Mouse (Mus musculus) embryonic stem cell, embryonic (primary cell): ENCODE results near the gene Vdac2.

ENCODE experiments used
- CTCF ChIA-PET, 4 experiments: fragments of 300-600 bp in 2 of 4; fragments of 350-600 bp in 2 of 4; sonication (Branson Sonifier 250); formaldehyde crosslinking; loops; one replicate each; lab custom pipeline; 2022; ENCODE audit warnings: inconsistent platforms in 2 of 4; lab: Charles Lee
- POLR2A ChIA-PET, 4 experiments: fragments of 300-600 bp in 2 of 4; fragments of 350-600 bp in 2 of 4; sonication (Branson Sonifier 250); formaldehyde crosslinking; loops; one replicate each; lab custom pipeline; 2022; ENCODE audit warnings: antibody characterized with exemption in 4 of 4, inconsistent platforms in 1 of 4; lab: Charles Lee

Gene Vdac2

GRCm38 (mm10) chr14:21824938-21825337 is at the start of gene Vdac2:
Vdac2 (plus strand) TSS chr14:21825238.
- ChIA-PET CTCF (no interaction called here), POLR2A (interaction anchor here in 1 of 4 experiments (0.5 to 3.4 kb wide), 6 partner anchors 13 to 298 kb away, joined by 3 to 15 read pairs (median 4); no protein-coding TSS in a partner anchor)

GRCm38 (mm10) chr14:21776201-21776600 is 48.8 kb upstream of the Vdac2 start:
- CTCF ChIA-PET: interaction anchor here in 1 of 4 experiments (1.0 kb wide), 1 partner anchor 34 kb away, joined by 3 read pairs; no protein-coding TSS in a partner anchor
- POLR2A ChIA-PET: no interaction called here

GRCm38 (mm10) chr14:21786500-21786899 is 38.5 kb upstream of the Vdac2 start:
- POLR2A ChIA-PET: interaction anchor here in 1 of 4 experiments (1.2 kb wide), 1 partner anchor 61 kb away, joined by 4 read pairs; no protein-coding TSS in a partner anchor
- CTCF ChIA-PET: no interaction called here

GRCm38 (mm10) chr14:21787374-21787773 is 37.7 kb upstream of the Vdac2 start:
- CTCF ChIA-PET: interaction anchor here in 1 of 4 experiments (0.7 kb wide), 2 partner anchors 60 to 62 kb away, joined by 3 to 4 read pairs; no protein-coding TSS in a partner anchor
- POLR2A ChIA-PET: interaction anchor here in 1 of 4 experiments (0.9 kb wide), 1 partner anchor 15 kb away, joined by 3 read pairs; no protein-coding TSS in a partner anchor

- ChIA-PET CTCF (interaction anchor here in 1 of 4 experiments (0.6 kb wide), 1 partner anchor 118 kb away, joined by 3 read pairs; no protein-coding TSS in a partner anchor), POLR2A (interaction anchor here in 2 of 4 experiments (0.6 to 1.0 kb wide), 3 partner anchors 16 to 221 kb away, joined by 3 read pairs; no protein-coding TSS in a partner anchor)
Observed at GRCm38 (mm10) chr14:21788121-21788520, 36.9 kb upstream of the Vdac2 start.

GRCm38 (mm10) chr14:21790585-21791251 is 34.3 kb upstream of the Vdac2 start:
- ChIA-PET CTCF (interaction anchor here in 2 of 4 experiments (0.6 to 1.5 kb wide), 2 partner anchors 22 to 42 kb away, joined by 3 to 11 read pairs; no protein-coding TSS in a partner anchor), POLR2A (interaction anchor here in 1 of 4 experiments (0.6 to 1.3 kb wide), 2 partner anchors 11 to 723 kb away, joined by 3 to 6 read pairs; no protein-coding TSS in a partner anchor)

- ChIA-PET CTCF (no interaction called here), POLR2A (interaction anchor here in 2 of 4 experiments (1.1 to 1.6 kb wide), 2 partner anchors 26 kb away, joined by 3 read pairs; no protein-coding TSS in a partner anchor)
Observed at GRCm38 (mm10) chr14:21791722-21792121, 33.3 kb upstream of the Vdac2 start.

- CTCF ChIA-PET: no interaction called here
Observed at GRCm38 (mm10) chr14:21792250-21792649, 32.8 kb upstream of the Vdac2 start.

GRCm38 (mm10) chr14:21800641-21801040 is 24.4 kb upstream of the Vdac2 start:
- CTCF ChIA-PET: no interaction called here
- POLR2A ChIA-PET: no interaction called here

More at GRCm38 (mm10) chr14:21792250-21792649, 32.8 kb upstream of the Vdac2 start:
- POLR2A ChIA-PET: interaction anchor here in 2 of 4 experiments (0.7 to 1.6 kb wide), 5 partner anchors 10 to 54 kb away, joined by 3 to 4 read pairs (median 3); no protein-coding TSS in a partner anchor

GRCm38 (mm10) chr14:21801624-21802023 is 23.4 kb upstream of the Vdac2 start:
- ChIA-PET POLR2A (interaction anchor here in 1 of 4 experiments (0.8 to 0.9 kb wide), 2 partner anchors 11 to 50 kb away, joined by 3 read pairs; partner anchors contain the start of gene Dusp13), CTCF (no interaction called here)

GRCm38 (mm10) chr14:21802543-21803206 is 22.4 kb upstream of the Vdac2 start:
- CTCF ChIA-PET: no interaction called here
- POLR2A ChIA-PET: interaction anchor here in 1 of 4 experiments (0.8 to 1.2 kb wide), 3 partner anchors 10 to 51 kb away, joined by 3 read pairs; partner anchors contain the start of gene Dusp13

GRCm38 (mm10) chr14:21806203-21806602 is 18.8 kb upstream of the Vdac2 start:
- ChIA-PET POLR2A (interaction anchor here in 1 of 4 experiments (2.2 kb wide), 1 partner anchor 26 kb away, joined by 5 read pairs; no protein-coding TSS in a partner anchor), CTCF (no interaction called here)

- POLR2A ChIA-PET: interaction anchor here in 1 of 4 experiments (2.2 kb wide), 1 partner anchor 25 kb away, joined by 5 read pairs; no protein-coding TSS in a partner anchor
- CTCF ChIA-PET: no interaction called here
Observed at GRCm38 (mm10) chr14:21806631-21807160, 18.3 kb upstream of the Vdac2 start.

- CTCF ChIA-PET: no interaction called here
- POLR2A ChIA-PET: interaction anchor here in 1 of 4 experiments (0.8 to 1.2 kb wide), 2 partner anchors 96 to 195 kb away, joined by 3 read pairs; no protein-coding TSS in a partner anchor
Observed at GRCm38 (mm10) chr14:21808208-21808922, 16.7 kb upstream of the Vdac2 start.

GRCm38 (mm10) chr14:21809418-21809817 is 15.6 kb upstream of the Vdac2 start:
- ChIA-PET POLR2A (no interaction called here), CTCF (interaction anchor here in 1 of 4 experiments (1.2 kb wide), 1 partner anchor 23 kb away, joined by 3 read pairs; no protein-coding TSS in a partner anchor)

- ChIA-PET POLR2A (interaction anchor here in 3 of 4 experiments (0.9 to 2.0 kb wide), 8 partner anchors 11 to 60 kb away, joined by 3 to 8 read pairs (median 3); partner anchors contain the start of gene Dusp13 (in 1 of the 3)), CTCF (interaction anchor here in 3 of 4 experiments (0.6 to 3.5 kb wide), 8 partner anchors 14 to 1557 kb away, joined by 3 to 27 read pairs (median 4); partner anchors contain the start of gene Comtd1 (in 1 of the 3))
Observed at GRCm38 (mm10) chr14:21811301-21811700, 13.7 kb upstream of the Vdac2 start.

- ChIA-PET POLR2A (interaction anchor here (0.6 to 2.0 kb wide), 15 partner anchors 10 to 96 kb away, joined by 3 to 14 read pairs (median 3); partner anchors contain the start of genes Comtd1 (in 2 of the 4) and Dusp13 (in 1 of the 4)), CTCF (interaction anchor here in 3 of 4 experiments (0.5 to 3.5 kb wide), 14 partner anchors 11 to 1717 kb away, joined by 3 to 27 read pairs (median 4); partner anchors contain the start of gene Comtd1 (in 1 of the 3))
Observed at GRCm38 (mm10) chr14:21811744-21812393, 13.2 kb upstream of the Vdac2 start.
